Mouse (Mus musculus) heart, postnatal 10 days (tissue): ENCODE data around the gene Atp6v1g2. TPM values are rescaled to one million over a fixed set of nuclear protein-coding genes. Genes with fewer than 3 reads are reported as not detected.

Experiments
- DNase-seq, 2 experiments: peaks; one replicate each; pipeline ENCODE4 v3.0.0; 2021
- intact Hi-C: fragments of 180-260 bp; cut with DNase I; formaldehyde crosslinking; loops from one replicate; pipeline ENCODE4 v1.15.1; 2025
- microRNA-seq, 2 experiments: library from miRNA; unstranded; fragments of <30 nt; microRNA quantifications; one replicate each; pipeline ENCODE4 v1.2.0; 2022
- total RNA-seq, 2 experiments: library from RNA; stranded (reverse); gene quantifications; 2 replicates each; pipeline ENCODE4 v1.2.3; 2021

Atp6v1g2 gene
- total RNA-seq, 2 experiments from 2014 or later: 4.9 to 5.7 TPM

DNA sequence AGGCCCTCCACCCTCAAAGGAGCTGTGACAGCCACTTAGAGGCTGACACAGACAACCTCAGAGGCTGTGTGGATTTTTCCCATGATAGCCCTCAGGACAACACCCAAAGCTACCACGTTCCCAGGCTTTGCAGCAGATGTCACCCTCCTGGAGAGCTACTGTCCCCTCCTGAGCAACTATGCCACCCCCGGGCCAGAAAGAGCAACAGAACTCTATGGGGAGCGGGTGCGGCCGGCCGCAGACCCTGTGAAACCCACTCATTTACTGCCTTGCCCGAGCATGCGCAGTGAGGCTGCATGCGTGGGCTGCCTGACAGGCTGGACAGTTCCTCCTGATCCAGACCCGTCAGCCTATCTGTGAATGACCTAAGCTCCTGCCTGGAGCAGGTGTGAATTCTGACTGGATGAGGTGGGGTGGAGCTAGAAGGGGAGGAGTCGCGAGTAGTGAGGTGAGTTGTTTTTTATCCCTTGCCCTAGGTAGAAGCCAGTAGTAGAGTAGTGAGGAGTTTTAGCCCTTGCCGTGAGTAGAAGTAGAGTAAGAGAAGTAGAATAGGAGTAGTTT, 42.9 kb downstream of the Atp6v1g2 start:
- intact Hi-C loops: no loop called here
- DNase-seq: no peak

DNA sequence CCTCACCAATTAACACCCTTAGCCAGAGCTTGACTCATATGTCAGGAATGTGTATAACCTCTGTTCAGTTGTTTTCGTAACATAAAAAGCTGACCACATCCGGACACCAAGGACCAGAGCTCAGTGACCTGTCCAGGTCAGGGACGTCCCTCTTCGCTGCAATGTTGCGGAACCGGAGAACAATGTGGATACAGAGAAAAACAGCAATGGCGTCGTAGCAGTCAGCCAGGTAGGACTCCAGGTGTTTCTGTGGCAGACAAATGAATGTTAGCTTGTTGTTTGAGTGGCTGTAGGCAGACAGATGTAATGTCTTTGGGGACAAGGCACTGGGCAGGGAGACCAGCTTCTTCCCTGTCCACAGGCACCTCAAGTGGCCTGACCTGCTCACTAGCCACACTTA, 44.6 kb downstream of the Atp6v1g2 start:
- DNase-seq: no peak
- intact Hi-C loops: no loop called here

DNA sequence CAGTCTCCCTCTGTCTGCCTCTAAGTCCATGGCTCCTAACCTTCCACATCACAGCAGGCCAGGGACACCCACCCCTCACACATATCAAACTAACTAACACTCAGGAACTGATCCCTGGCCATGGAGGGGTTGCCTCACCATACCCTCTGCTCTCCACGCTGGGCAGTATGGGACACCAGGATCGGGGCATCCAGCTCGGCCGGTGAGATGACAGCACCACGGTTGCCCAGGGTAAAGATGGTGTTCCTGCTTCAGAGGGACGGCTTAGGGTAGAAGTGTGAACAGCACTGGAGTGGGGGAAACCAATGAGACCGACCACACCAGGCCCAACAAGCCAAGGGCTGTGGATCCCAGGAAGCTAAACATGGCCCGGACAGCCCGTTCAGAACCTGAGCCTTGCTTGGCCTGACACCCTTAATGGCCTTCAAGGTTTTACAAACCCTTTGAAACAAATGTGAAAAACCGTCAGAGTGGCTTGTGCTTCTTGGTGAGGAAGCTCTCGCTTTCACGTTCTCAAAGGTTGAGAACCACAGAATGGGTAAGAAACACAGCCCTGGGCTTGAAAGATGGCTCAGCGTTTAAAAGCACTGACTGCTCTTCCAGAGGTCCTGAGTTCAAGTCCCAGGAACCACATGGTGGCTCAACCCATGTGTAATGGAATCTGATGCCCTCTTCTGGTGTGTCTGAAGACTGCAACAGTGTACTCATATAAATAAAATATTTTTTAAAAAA, 45.7 kb downstream of the Atp6v1g2 start:
- intact Hi-C loops: no loop called here

DNA sequence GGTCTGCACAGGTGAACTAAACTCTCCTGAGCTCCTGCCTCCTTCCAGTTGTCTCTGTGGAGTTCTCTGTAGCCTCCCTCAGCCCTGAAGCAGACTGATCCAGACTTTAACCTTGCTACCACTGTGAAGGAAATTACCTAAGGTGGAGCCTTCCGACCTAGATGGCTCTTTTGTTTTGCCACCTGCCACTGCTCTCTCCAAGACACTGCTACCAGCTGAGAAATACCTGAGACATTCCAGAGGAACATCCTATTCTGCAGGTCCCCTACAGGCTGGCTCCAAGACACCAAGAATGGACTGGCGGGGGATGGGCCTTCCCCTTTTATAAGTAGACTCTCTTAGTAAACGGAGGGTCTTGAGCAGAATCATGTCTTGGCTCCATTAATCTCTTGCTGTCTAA, 46.8 kb downstream of the Atp6v1g2 start:
- intact Hi-C loops: no loop called here
- DNase-seq: no peak

More for the DNA sequence above, 45.7 kb downstream of the Atp6v1g2 start:
- no peak for DNase-seq

GRCm38 (mm10) chr17:35285431-35285830, 52.0 kb downstream of the Atp6v1g2 start:
- intact Hi-C loops: no loop called here
- DNase-seq: no peak

Small RNA genes within 50 kb of the gene (microRNA-seq; reads per million reads assigned to microRNA genes)
- gene Mir6973a: 0 reads per million in 2 experiments
- gene Mir6974: 0 reads per million in 2 experiments
- gene Mir6975: 1.2 to 2.8 reads per million in 2 experiments
- 0 to 0.71 reads per million in 2 experiments for gene Mir8094

Other genes starting within 250 kb of the Atp6v1g2 start
- 10 to 100 TPM; 34.5 to 35.6 TPM for gene Vars, start 232.7 kb upstream of the Atp6v1g2 start, total RNA-seq
- 1 to 10 TPM; 3.3 to 3.8 TPM for gene Vwa7, start 217.1 kb upstream of the Atp6v1g2 start, total RNA-seq
- gene Sapcd1, start 205.6 kb upstream of the Atp6v1g2 start, total RNA-seq: under 1 TPM in 1 of 2 experiments, not detected in 1; 0.38 TPM
- gene Msh5, start 186.9 kb upstream of the Atp6v1g2 start, total RNA-seq: 1 to 10 TPM; 2.0 TPM
- gene Clic1, start 183.7 kb upstream of the Atp6v1g2 start, total RNA-seq: 100 to 1,000 TPM; 115 to 118 TPM
- 10 to 100 TPM; 84.5 to 86.1 TPM for gene Ddah2, start 174.6 kb upstream of the Atp6v1g2 start, total RNA-seq
- gene Ly6g6c, start 168.3 kb upstream of the Atp6v1g2 start, total RNA-seq: not detected
- gene Mpig6b, start 167.5 kb upstream of the Atp6v1g2 start, total RNA-seq: under 1 TPM; 0.55 to 0.77 TPM
- under 1 TPM; 0.24 to 0.37 TPM for gene Ly6g6e, start 156.8 kb upstream of the Atp6v1g2 start, total RNA-seq
- gene Ly6g6d, start 155.6 kb upstream of the Atp6v1g2 start, total RNA-seq: 1 to 10 TPM; 1.1 to 1.2 TPM
- gene Ly6g6f, start 148.1 kb upstream of the Atp6v1g2 start, total RNA-seq: not detected
- 10 to 100 TPM; 51.0 to 55.7 TPM for gene Abhd16a, start 144.4 kb upstream of the Atp6v1g2 start, total RNA-seq
- not detected for gene Ly6g5c, start 125.4 kb upstream of the Atp6v1g2 start, total RNA-seq
- gene Ly6g5b, start 118.2 kb upstream of the Atp6v1g2 start, total RNA-seq: under 1 TPM in 1 of 2 experiments, not detected in 1; 0.67 TPM
- 1 to 10 TPM; 6.6 to 8.3 TPM for gene Gpank1, start 112.2 kb upstream of the Atp6v1g2 start, total RNA-seq
- 100 to 1,000 TPM; 183 to 187 TPM for gene Csnk2b, start 111.6 kb upstream of the Atp6v1g2 start, total RNA-seq
- gene D17H6S53E, start 107.3 kb upstream of the Atp6v1g2 start, total RNA-seq: 10 to 100 TPM; 28.5 to 32.4 TPM
- gene Apom, start 101.6 kb upstream of the Atp6v1g2 start, total RNA-seq: not detected
- 100 to 1,000 TPM; 285 to 291 TPM for gene Bag6, start 98.5 kb upstream of the Atp6v1g2 start, total RNA-seq
- gene Prrc2a, start 68.8 kb upstream of the Atp6v1g2 start, total RNA-seq: 100 to 1,000 TPM; 195 to 211 TPM
- gene Aif1, start 57.6 kb upstream of the Atp6v1g2 start, total RNA-seq: 1 to 10 TPM; 2.9 to 4.6 TPM
- 1 to 10 TPM; 2.8 to 4.5 TPM for gene Lst1, start 45.2 kb upstream of the Atp6v1g2 start, total RNA-seq
- 1 to 10 TPM in 1 of 2 experiments, under 1 TPM in 1; 0.94 to 1.2 TPM for gene Ltb, start 39.2 kb upstream of the Atp6v1g2 start, total RNA-seq
- gene Tnf, start 31.7 kb upstream of the Atp6v1g2 start, total RNA-seq: under 1 TPM; 0.72 to 0.87 TPM
- under 1 TPM in 1 of 2 experiments, not detected in 1; 0.17 TPM for gene Lta, start 28.3 kb upstream of the Atp6v1g2 start, total RNA-seq
- gene Gm16181, start 12.8 kb upstream of the Atp6v1g2 start, total RNA-seq: under 1 TPM in 1 of 2 experiments, not detected in 1; 0.84 TPM
- 10 to 100 TPM in 1 of 2 experiments, 1 to 10 TPM in 1; 10.0 to 12.2 TPM for gene Nfkbil1, start 2.1 kb downstream of the Atp6v1g2 start, total RNA-seq
- gene Ddx39b, start 8.1 kb downstream of the Atp6v1g2 start, total RNA-seq: 100 to 1,000 TPM; 163 to 169 TPM
- gene H2-D1, start 29.1 kb downstream of the Atp6v1g2 start, total RNA-seq: 10 to 100 TPM; 67.7 to 69.9 TPM
- 1 to 10 TPM in 1 of 2 experiments, under 1 TPM in 1; 0.55 to 1.1 TPM for gene H2-Q1, start 86.7 kb downstream of the Atp6v1g2 start, total RNA-seq
- 1 to 10 TPM in 1 of 2 experiments, under 1 TPM in 1; 0.89 to 1.2 TPM for gene H2-Q2, start 108.6 kb downstream of the Atp6v1g2 start, total RNA-seq
- gene H2-Q4, start 146.0 kb downstream of the Atp6v1g2 start, total RNA-seq: 10 to 100 TPM in 1 of 2 experiments, 1 to 10 TPM in 1; 8.5 to 10.6 TPM
- under 1 TPM; 0.25 to 0.38 TPM for gene H2-Q6, start 191.2 kb downstream of the Atp6v1g2 start, total RNA-seq
- 1 to 10 TPM; 1.2 to 1.3 TPM for gene H2-Q7, start 205.5 kb downstream of the Atp6v1g2 start, total RNA-seq
- gene H2-Q10, start 236.4 kb downstream of the Atp6v1g2 start, total RNA-seq: under 1 TPM; 0.27 to 0.34 TPM